Mouse (Mus musculus): ENCODE results near the gene Parp4. TPM values are rescaled to one million over a fixed set of nuclear protein-coding genes. Genes with fewer than 3 reads are reported as not detected.

Gene Parp4
- polyA plus RNA-seq (2017; shearing (Covaris generic)), result 18.7 TPM

GRCm38 (mm10) chr14:56575416-56575815, at the start of gene Parp4, which contains the start of gene Cenpj:
Gene Parp4, plus strand, starts transcription at chr14:56575619.
Gene Cenpj, minus strand, starts transcription at chr14:56575425.

GRCm38 (mm10) chr14:56667969-56668802, 92.8 kb downstream of the Parp4 start, which contains the start of gene Mphosph8:
Gene Mphosph8, plus strand, starts transcription at chr14:56668248.

Other genes starting within 250 kb of the Parp4 start
- gene Atp12a, start 210.6 kb upstream of the Parp4 start, polyA plus RNA-seq (2017; shearing (Covaris generic)), result not detected
- gene Rnf17, start 173.0 kb upstream of the Parp4 start, polyA plus RNA-seq (2017; shearing (Covaris generic)), result 1.5 TPM
- 12.5 TPM for gene Cenpj, start 194 bp upstream of the Parp4 start, polyA plus RNA-seq (2017; shearing (Covaris generic))
- gene Mphosph8, start 92.6 kb downstream of the Parp4 start, polyA plus RNA-seq (2017; shearing (Covaris generic)), result 60.9 TPM
- gene Pspc1, start 202.7 kb downstream of the Parp4 start, polyA plus RNA-seq (2017; shearing (Covaris generic)), result 24.2 TPM
- gene Zmym5, start 236.1 kb downstream of the Parp4 start, polyA plus RNA-seq (2017; shearing (Covaris generic)), result 54.5 TPM

Data from inflammation-experienced regulatory T-cells, adult 16 weeks (primary cell).